Mouse (Mus musculus): ENCODE results near the gene Coa5. TPM values are rescaled to one million over a fixed set of nuclear protein-coding genes. Genes with fewer than 3 reads are reported as not detected.

Coa5 gene
- total RNA-seq (2017), result 50.0 and 53.8 TPM in 2 replicates

DNA sequence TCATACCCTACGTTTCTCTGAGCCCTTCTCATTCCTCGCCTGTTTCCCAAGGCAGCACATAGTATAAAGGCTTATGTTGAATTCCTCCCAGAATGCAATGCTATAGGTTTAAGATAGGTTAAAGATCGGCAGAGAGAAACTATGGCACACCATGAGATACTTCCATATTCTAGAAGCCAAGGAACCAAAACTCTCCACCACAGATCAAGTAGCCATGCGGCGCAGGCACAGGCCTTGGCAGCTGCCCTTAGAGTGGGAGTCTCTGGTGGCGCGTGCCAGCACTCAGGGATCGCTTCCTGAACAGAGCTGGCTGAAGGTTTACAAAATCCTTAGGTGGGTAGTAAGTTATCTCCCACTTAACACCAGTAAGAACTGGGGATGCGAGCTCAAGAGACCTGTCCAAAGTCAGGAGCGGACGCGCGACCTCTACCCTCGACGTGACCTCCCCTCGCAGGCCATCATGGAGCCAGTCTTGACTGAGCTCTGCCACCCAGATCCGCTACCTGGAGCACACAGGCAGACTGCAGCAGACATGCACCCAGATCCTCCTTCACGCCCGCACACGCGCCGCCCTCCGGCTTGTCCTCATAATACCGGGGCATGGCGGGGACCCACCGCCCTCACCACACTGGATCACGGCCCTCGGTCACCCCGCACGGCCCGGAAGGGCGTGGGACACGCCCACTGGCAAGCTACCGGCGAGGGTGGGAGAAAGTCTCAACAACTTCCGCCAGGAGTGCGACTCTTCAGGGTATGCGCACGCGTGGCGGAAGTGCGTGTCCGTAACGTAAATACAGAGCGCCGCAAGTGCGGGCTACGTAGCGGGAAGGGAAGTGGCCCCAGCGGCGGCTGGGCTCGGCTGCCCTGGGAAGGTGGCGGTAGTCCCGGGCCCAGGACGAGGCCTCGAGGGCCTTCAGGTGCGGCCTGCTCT, at the start of gene Coa5, which contains the start of gene Unc50:
Coa5 (minus strand) TSS at position 738 of the 931 bp plus-strand sequence.
Unc50 (plus strand) TSS at position 774 of the 931 bp plus-strand sequence.
- peak; percentile 99 for ATAC-seq (ENCODE audit: extremely low read depth, insufficient number of reproducible peaks, low FRiP score, poor library complexity, severe bottlenecking)

DNA sequence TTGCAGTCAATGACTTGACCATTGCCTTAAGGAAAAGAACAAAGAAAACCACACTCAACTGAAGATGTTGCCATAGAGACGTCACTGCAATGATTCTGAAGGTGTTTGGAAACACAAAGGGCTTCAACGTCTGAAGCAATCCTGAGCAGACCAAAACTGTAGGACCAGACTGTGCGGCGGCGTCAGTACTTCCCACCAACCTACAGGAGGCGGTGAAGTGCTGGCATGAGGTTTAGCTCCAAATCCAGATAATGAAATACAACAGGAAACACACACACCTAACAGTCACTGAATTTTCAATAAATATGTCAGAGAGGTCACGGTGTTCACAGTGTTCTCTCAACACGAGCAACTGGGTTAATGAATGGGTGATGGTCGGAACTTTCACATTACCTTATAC, 49.2 kb upstream of the Coa5 start:
- peak; percentile 74 for ATAC-seq (ENCODE audit: extremely low read depth, insufficient number of reproducible peaks, low FRiP score, poor library complexity, severe bottlenecking)

DNA sequence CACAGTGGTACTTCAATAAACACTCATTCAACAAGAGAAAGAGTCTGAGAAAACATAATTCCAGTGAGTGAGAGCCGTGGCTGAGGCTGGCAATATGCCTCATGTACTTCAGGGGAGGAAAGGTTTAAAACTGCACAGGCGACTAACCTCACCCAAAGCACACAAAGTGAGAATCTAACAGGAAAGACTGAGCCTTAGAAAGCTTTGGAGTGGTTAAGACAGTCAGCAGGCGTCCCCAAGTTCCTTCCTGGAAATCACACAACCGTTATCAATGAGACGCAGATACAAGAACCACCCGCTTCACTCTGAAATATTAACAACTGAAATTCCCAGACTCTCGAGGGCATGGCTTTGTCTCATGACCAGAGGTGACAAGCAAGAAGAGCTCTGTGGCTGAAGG, 48.5 kb upstream of the Coa5 start:
- no peak for ATAC-seq (ENCODE audit: extremely low read depth, insufficient number of reproducible peaks, low FRiP score, poor library complexity, severe bottlenecking)

DNA sequence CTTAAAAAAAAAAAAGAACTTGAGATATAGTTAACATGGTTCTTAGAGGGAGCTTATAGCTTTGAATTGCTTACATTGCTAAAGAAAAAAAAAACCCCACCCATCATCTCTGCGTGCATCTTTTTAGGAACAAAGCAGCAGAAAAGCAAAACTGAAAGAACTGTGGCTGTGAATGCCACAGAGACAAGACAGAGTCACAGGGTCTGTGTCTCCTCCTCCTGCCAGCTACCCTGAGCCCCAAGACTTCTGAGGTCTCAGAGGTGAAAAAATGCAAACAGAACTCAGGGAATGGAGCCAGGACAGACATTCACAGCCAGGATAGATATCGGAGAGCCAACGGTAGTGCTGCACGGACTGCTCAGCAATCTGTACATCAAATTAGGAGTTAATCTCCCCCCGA, 48.0 kb upstream of the Coa5 start:
- no peak for ATAC-seq (ENCODE audit: extremely low read depth, insufficient number of reproducible peaks, low FRiP score, poor library complexity, severe bottlenecking)

DNA sequence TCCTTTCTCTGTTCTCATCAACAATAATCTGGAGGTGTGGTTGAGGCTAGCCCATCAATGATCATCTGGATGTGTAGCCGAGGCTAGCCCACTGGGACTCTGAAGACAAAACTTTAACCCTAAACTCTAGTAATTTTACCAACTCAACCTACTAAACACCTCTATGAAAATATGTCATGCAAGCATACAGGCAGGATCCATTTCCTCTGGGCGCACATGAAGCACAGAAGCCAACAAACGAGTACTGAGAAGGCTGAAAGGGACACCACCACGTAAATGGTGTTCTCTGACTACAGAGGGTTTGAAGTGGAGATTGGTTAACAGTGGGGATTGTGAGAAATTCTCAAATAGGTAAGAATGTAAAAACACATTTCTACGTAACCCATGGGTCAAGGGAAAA, 47.3 kb upstream of the Coa5 start:
- ATAC-seq (ENCODE audit: extremely low read depth, insufficient number of reproducible peaks, low FRiP score, poor library complexity, severe bottlenecking), result no peak

DNA sequence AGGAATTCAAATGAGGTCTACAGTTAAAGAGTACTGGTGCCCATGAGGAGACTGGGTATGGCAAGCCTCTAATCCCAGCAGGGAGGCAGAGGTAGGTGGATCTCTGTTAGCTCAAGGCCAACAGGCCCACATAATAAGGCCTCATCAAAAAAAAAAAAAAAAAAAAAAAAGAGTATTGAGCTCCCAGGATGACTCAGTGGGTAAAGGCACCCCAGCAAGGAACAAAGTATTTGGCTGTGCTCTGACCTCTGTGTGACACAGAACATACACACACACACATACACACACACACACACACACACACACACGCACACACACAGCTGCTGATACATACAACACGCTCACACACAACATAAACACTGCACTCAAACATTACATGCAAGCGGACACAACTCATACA, 45.4 kb upstream of the Coa5 start:
- ATAC-seq (ENCODE audit: extremely low read depth, insufficient number of reproducible peaks, low FRiP score, poor library complexity, severe bottlenecking), result no peak

DNA sequence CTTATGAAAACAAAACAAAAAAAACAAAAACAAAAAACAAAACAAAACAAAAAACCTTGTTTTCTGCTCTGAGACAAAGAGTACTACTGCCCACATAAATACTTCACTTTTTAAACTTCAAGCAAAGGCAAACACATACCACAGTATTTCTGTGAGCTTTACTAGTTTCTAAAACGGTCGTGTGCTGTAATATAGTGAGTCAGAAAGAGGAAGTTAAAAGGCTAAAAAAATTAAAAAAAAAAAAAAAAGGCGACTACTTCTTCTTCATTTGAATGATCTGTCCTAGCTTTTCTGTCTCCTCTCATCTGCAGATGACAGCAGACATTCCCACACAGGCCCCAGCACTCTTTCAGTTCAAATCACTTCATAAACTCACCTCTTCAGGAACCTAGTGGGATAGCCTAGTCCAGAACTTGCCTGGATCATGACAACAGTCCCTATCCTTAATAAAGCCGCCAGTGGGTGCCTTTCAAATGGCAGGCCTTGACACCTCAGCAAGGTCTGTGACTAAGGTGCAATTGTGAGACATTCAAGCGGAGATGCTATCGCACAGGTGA, 44.8 kb upstream of the Coa5 start:
- peak; percentile 28; the same call in 1 of the 2 replicates for ATAC-seq (ENCODE audit: extremely low read depth, insufficient number of reproducible peaks, low FRiP score, poor library complexity, severe bottlenecking)

DNA sequence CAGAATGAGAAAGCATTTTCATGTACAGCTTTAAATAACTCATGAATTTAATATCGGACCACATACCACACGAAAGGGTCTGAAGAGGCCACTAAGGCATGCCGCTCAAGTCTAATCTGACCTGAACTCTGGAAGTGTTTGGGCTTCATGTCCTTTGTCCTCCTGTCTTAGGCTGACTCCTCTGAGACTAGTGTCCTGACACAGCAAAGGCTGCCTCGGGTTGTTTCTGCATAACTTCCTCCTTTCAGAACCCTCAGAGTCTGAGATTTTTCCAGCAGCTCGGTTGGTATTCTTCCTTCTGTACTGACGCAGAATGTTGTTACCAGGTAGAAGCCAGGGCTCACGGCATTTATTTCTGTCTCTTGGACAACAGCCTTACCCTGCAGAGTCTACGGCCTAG, 44.1 kb upstream of the Coa5 start:
- ATAC-seq (ENCODE audit: extremely low read depth, insufficient number of reproducible peaks, low FRiP score, poor library complexity, severe bottlenecking), result peak; percentile 42; the same call in 1 of the 2 replicates

DNA sequence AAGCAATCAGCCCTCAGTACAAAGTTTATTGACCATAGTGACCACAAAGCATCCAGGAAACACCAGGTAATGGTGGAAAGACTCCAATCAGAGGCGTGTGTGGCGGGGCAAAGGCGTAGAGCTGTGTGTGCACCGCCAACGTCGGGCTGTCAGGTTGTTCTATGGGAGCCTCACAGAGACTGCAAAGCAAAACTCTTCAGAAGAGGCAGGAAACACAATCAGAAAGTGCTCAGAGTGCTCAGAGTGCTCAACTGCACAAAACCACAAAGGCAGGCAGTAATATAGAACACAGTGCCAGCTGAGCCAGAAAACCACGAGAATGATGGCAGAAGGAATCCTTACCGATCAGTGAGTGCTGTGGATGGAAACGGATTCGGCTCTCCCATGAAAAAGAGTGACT, 43.3 kb upstream of the Coa5 start:
- ATAC-seq (ENCODE audit: extremely low read depth, insufficient number of reproducible peaks, low FRiP score, poor library complexity, severe bottlenecking), result no peak

DNA sequence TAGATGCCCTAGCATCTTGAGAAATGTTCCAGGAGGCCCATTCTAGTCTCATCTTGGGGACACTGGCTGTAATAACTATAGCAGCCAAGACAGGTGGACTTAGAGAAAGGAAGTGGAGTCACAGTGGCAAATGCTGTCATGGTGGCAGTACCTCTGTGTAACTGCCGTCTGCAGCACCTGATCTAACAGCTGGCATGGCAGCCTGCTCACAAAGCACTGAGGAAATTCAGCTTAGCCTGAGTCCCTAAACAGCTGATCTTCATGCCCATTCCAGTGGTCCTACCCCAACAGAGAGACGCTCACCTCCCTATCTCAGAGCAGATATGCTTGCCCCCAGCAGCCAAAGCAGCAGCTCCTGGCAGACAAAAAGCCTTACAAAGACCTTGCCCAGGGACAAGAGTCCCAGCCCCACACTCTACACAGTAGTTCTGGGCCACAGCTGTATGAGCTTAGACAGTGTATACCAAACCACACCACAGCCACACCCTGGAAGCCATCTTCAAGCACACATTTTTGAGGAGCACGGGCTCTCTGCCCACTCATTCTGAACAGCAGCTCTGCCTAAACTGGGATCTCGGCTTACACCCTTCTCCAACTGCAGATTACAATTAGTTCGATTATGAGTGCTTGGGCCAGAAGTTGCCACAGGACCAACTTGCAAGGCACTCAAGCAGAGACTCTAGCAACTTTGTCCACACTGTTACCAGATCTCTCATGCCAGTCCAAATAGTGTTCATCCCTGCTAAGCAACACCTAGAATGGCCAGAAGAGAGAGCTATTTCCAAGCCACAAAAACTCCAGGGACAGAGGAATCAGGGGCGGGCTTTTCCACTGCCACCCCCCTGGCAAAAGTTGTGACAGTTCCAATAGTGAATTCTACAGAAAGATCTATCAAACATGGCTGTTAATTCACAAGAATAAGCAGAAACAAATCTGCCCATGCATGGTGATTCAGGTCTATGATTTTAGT, 41.6 kb upstream of the Coa5 start:
- no peak for ATAC-seq (ENCODE audit: extremely low read depth, insufficient number of reproducible peaks, low FRiP score, poor library complexity, severe bottlenecking)

DNA sequence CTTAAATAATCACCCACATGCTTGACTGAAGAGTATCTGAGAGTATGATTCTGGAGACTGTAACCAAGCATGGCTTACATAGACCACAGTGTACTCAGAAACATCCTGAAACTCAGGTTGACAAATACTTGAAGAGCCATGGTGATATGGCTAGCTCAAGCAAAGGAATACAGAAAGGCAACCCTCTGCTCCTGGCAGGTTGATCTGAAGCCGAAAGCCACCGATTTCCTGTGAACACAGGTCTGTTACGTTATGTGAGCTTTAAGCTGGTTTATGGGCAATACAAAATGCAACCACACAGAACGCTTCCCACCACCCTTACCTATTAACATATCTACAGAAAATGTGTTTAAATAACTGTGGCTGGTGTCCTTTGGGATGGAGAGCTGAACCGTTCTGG, 39.1 kb upstream of the Coa5 start:
- ATAC-seq (ENCODE audit: extremely low read depth, insufficient number of reproducible peaks, low FRiP score, poor library complexity, severe bottlenecking), result no peak

DNA sequence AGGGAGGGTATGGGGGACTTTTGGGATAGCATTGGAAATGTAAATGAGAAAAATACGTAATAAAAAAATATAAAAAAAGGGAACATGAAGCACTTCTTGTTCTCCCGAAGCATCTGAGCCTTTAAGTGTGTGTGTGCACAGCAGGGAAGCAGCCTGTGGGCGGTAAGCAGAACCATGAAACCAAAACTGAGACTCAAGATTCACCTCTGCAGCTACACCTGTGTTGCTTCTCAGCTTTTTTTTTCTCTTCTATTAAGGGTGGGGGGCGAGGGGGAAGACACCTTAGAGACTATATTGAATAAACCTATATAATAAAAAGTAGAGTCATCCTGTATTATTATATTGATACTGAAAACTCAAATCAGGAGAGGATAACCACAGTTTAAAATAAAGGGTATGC, 37.9 kb upstream of the Coa5 start:
- ATAC-seq (ENCODE audit: extremely low read depth, insufficient number of reproducible peaks, low FRiP score, poor library complexity, severe bottlenecking), result no peak

DNA sequence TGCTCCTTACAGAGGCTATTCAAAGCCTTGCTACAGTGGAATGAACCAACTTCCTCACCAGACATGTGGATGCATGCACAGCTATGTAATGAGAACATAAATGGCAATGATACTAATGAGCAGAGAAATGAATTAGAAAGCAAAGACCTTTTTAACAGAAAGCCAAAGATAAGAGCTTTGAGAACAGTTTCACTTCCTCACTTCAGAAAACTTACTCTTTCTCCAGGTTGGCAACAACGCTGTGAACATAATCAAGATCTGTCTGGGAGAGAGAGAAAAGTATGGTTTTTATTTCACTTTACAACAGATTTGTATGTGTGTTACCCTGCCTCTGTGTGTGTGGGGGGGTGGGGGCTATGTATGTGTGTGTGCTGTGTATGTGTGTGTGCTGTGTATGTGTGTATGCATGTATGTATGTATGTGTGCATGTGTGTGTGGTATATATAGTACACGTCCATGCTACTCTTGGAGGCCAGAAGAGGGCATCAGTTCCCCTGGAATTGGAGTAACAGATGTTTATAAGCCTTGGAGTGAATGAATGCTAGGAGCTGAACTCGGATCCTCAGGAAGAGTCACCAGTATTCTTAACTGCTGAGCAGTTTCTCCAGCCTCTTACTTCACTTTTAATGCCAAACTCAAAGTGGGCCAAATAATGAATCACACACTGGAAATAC, 36.6 kb upstream of the Coa5 start:
- 0 out of 2 replicates have a peak, but pooled peaks have one; percentile 26 for ATAC-seq (ENCODE audit: extremely low read depth, insufficient number of reproducible peaks, low FRiP score, poor library complexity, severe bottlenecking)

DNA sequence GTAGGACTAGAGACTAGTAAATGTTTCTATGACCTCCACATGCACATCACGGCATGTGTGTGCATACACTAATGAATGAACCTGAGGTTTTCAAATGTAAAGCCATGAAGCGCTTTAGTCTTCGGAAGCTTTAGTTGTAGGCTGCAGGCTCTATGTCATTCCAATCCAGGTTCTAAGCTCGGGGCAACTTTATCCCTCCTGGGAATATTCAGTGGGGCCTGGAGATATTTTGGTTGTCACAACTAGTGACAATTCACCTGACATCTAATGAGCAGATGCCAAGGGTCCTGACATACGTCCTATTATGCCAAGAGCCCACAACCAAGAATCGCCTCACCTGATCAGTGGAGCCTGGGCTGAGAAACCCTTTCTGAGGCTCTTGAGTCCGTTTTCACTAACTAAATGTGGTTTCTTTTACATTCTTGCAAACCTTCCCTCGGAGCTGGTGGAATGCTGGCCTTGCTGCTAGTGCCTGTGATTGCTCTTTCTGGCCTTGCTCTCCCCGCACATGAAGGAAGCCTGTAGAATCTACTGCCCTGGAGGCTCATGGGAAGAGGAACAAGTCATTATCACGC, 35.1 kb upstream of the Coa5 start:
- ATAC-seq (ENCODE audit: extremely low read depth, insufficient number of reproducible peaks, low FRiP score, poor library complexity, severe bottlenecking), result no peak

DNA sequence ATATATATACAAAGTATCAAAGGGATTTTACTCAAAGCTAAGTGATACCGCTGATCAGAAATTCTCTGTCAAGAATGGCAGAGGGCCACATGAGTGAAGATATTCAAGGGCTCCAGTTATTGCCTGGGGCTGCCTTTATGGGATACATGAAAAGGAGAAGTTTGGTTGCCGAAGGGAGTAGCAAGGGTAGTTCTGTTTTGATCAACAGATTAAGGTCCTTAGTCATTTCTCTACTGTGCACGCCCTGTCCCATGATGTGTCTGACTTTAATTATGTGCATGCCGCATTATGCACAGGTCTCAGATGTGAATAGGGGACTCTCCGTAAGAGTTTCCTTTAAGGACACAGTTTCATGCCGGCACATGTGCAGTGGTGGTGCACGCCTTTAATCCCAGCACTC, 27.6 kb upstream of the Coa5 start:
- ATAC-seq (ENCODE audit: extremely low read depth, insufficient number of reproducible peaks, low FRiP score, poor library complexity, severe bottlenecking), result no peak

DNA sequence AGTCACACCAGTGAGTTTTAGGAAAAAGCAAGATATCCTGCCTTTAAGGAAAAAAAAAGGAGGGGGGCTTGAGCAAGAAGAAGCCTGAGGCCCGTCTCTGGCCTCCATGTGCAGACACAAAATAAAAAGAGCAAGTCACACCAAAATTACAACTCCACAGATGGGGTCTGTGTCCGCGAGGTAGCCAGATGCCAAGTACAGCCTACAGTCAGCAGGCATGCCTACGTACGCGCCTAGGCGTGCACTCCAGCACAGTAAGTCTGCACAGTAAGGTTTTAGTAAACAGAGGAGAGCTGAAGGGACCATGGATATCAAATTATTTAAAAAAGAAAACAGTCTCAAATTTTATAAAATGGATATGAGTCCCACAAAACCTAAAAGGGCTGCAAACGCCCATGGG, 21.4 kb upstream of the Coa5 start:
- ATAC-seq (ENCODE audit: extremely low read depth, insufficient number of reproducible peaks, low FRiP score, poor library complexity, severe bottlenecking), result no peak

DNA sequence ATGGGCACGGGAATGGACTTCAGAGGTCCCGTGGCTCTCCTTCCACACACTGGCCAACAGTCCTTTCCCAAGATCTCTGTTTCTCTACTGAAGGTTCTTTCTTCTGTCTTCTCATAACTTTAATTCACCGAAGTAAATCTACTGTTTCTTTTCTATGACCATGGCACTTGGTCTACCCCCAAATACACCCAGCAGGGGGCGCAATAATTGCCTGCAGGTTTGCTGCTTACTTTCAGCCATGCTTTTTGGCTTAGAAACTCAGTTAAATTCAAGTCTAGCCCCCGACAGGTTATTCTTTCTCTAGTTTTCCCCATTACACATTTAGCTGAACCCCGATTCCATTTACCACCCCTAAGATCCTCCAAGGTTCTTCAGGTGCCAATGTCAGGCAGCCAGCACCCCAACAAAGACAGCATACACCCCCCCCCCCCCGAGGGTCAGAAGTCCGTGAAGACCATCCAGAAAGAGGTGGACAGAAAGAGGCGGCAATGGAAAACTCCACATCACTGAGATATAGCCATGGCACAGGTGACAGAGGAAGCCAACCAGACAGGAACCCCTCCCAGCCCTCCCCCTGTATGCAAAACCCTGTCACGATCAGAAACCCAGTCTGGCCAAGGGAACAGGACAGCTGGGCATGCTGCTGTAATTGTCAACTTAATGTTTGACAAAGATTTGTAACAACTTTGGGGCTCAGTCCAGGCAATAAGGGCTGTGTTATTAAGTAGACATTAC, 18.6 kb upstream of the Coa5 start:
- 0 out of 2 replicates have a peak, but pooled peaks have one; percentile 19 for ATAC-seq (ENCODE audit: extremely low read depth, insufficient number of reproducible peaks, low FRiP score, poor library complexity, severe bottlenecking)
